Mouse (Mus musculus) fibroblast of lung, adult 2 months (primary cell): ENCODE results near the gene 4922502D21Rik.

ENCODE experiments used
- DNase-seq: peaks from one replicate; pipeline ENCODE4 v3.0.0-alpha.2; 2011; ENCODE audit warnings: low read depth

Gene 4922502D21Rik

GRCm38 (mm10) chr6:129312499-129312898, 19.1 kb downstream of the 4922502D21Rik start:
- no peak for DNase-seq

GRCm38 (mm10) chr6:129304180-129304579, 27.4 kb downstream of the 4922502D21Rik start:
- no peak for DNase-seq

GRCm38 (mm10) chr6:129288708-129289107, 42.9 kb downstream of the 4922502D21Rik start:
- DNase-seq: no peak

- DNase-seq: no peak
Observed at GRCm38 (mm10) chr6:129284384-129285104, 47.1 kb downstream of the 4922502D21Rik start.

GRCm38 (mm10) chr6:129283271-129283670, 48.3 kb downstream of the 4922502D21Rik start:
- DNase-seq: no peak

GRCm38 (mm10) chr6:129276483-129276882, 55.1 kb downstream of the 4922502D21Rik start:
- no peak for DNase-seq

- DNase-seq: no peak
Observed at GRCm38 (mm10) chr6:129275624-129276203, 55.9 kb downstream of the 4922502D21Rik start.

- DNase-seq: no peak
Observed at GRCm38 (mm10) chr6:129275220-129275619, 56.4 kb downstream of the 4922502D21Rik start, which contains the start of gene Cd69. Cd69 (minus strand) TSS chr6:129275436.

GRCm38 (mm10) chr6:129274476-129274875, 57.1 kb downstream of the 4922502D21Rik start:
- DNase-seq: no peak

- no peak for DNase-seq
Observed at GRCm38 (mm10) chr6:129273662-129274061, 57.9 kb downstream of the 4922502D21Rik start.
